Mouse (Mus musculus): ENCODE data around the gene Adarb2.
A peak's percentile ranks its signal among the peaks of the same experiment; 100 is the strongest.

The Adarb2 gene

DNA sequence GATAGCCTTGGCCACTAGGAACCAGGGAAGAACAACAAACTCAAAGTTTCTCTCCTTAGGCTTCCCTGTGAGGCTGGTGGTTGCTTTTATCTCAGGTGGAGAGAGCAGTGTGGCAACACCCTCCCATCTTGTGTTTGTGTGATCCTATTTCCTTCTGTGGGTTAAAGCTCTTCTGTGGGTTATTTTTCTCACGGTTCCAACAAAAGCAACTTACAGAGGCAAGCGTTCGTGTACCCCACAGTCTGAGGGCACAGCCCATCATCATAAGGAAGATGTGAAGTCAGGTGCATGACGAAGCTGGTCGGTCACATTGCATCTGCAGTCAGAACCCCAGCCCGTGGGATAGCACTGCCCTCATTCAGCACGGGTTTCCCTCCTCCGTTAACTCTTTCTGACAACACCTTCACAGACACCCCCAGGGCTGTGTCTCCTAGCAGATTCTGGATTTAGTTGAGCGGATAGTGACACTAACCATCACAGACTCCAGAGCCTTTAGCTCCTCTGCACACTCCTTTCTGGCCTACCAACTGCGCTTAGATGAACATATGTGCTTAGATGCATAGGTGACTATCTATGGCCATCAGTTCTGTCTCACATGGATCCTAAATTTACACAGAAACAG, 581.1 kb downstream of the Adarb2 start:
- peak; percentile 6 to 16 for DNase-seq (ENCODE audit: low read depth in 2 of 2, low spot score in 2 of 2)

DNA sequence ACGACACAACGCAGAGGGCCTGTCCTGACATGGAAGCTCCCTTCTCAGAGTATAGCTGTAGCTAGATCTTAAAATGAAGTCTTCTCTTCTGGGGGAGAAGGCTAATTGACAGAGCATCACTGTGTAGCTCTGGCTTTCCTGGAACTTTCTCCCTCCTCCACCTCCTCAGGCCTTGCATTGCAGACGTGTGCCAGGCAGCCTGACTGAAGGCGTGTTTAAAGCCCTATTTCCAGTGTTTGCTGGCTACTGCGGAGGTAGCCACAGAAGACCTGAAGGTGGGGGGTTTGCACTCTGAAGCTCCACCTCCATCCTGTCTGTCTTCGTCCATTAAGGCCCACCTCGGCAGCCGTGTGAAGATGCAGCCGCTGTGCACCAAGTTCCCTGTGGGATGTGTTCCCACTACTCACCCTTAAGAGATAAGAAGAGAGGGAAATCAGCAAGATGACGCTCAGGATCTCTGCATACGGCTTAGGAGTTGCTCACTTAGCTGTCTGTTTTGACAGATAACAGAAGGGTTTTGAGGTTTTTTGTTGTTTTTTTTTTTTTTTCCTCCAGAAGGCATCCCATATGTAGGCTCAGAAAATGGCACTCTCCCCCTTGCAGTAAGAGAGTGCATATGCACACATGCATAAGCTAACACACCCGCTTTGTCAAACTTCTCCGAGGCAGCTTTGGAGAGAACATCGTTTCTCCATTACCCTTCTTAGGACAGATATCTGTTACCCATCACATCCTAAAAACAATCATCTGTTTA, 581.8 kb downstream of the Adarb2 start:
- DNase-seq (ENCODE audit: low read depth in 2 of 2, low spot score in 2 of 2) = no peak

DNA sequence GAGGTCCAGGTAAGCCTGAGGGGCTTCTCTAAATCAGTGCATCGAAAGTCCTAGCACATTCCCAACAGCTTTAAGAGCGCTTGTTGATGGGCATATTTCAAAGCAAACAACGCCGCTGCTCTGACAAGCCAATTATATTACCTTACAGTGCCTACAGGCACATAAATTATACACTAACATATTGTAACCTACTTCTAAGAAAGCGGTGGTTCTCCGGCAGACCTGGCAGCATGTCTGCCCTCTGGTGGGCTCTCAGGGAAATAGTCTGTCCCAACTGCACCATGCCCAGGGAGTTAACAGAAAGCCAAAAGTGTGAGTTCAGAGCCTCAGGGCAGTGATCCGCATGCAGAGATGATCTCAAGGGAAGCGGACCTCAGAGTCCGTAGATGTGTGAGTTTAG, 582.5 kb downstream of the Adarb2 start:
- DNase-seq (ENCODE audit: low read depth in 2 of 2, low spot score in 2 of 2) = peak; percentile 19 to 33

DNA sequence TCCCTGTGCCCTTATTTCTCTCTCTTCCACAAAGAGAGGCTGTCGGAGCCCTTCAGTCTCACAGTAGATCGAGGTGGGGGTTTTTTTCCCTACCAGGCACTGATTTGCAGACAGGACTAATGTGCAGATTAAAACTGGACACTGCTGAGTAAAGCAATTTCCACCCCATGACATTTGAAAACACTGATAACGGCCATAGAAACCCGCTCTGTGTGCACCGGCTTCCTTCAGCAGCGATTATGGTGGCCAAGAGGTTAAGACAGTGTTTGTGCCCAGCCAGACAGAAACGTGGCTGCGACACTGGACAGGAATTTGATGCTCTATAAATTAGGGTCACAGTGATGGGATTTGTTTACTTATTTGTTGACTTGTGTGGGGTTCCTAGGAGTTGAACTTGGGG, 590.6 kb downstream of the Adarb2 start:
- no peak for DNase-seq (ENCODE audit: low read depth in 2 of 2, low spot score in 2 of 2)

DNA sequence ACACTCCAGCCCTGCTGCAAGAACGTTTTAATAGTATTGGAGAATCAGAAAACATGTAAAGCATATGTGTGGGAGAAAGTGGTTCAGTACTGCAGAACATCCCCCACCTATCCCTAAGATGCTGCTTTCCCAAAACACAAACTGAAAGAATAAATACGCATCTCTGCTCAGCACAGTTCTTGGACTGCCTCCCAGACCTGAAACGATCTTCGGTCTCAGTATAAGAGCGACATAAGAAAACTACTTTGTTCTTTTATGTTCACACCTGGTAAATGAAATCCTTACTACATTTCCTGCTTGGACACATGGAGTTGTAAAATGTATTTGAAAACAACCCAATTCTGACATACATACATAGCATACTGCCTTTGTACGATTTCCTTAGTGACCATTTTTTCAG, 597.9 kb downstream of the Adarb2 start:
- no peak for DNase-seq (ENCODE audit: low read depth in 2 of 2, low spot score in 2 of 2)

DNA sequence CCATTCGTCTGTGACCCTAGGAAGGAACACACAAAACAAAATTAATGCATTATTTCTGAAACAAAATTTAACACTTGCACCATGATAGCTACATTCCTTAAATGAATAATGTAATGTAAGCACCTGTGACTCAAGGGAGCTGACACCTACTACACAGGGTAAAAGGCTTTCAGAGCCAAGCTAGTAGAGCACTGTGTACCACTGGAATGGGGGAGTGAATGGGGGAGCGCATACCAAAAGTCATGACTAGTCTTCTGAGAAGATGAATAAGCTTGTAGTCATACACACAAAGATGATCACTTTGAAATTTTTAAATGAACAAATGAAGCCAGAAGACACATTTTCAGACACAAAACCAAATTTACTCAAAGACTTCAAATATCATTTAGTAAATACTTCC, 603.3 kb downstream of the Adarb2 start:
- no peak for DNase-seq (ENCODE audit: low read depth in 2 of 2, low spot score in 2 of 2)
